Mouse (Mus musculus): Measurements from ENCODE around the gene Adamts20.
A peak's percentile ranks its signal among the peaks of the same experiment; 100 is the strongest.

The Adamts20 gene

GRCm38 (mm10) chr15:94444437-94445136 lies 20.6 kb downstream of the Adamts20 start:
- no peak for DNase-seq (ENCODE audit: low read depth, low spot score)

GRCm38 (mm10) chr15:94444043-94444436 lies 21.2 kb downstream of the Adamts20 start:
- DNase-seq (ENCODE audit: low read depth, low spot score): no peak

GRCm38 (mm10) chr15:94443025-94443424 lies 22.2 kb downstream of the Adamts20 start:
- DNase-seq (ENCODE audit: low read depth, low spot score): peak; percentile 19

- DNase-seq (ENCODE audit: low read depth, low spot score): no peak
These were observed 29.7 kb downstream of the Adamts20 start for GRCm38 (mm10) chr15:94435532-94435931.

- no peak for DNase-seq (ENCODE audit: low read depth, low spot score)
These were observed 34.4 kb downstream of the Adamts20 start for GRCm38 (mm10) chr15:94430681-94431405.

GRCm38 (mm10) chr15:94428726-94429125 lies 36.5 kb downstream of the Adamts20 start:
- DNase-seq (ENCODE audit: low read depth, low spot score): no peak

- no peak for DNase-seq (ENCODE audit: low read depth, low spot score)
These were observed 37.6 kb downstream of the Adamts20 start for GRCm38 (mm10) chr15:94427482-94428214.

GRCm38 (mm10) chr15:94420526-94420925 lies 44.7 kb downstream of the Adamts20 start:
- DNase-seq (ENCODE audit: low read depth, low spot score): no peak

- no peak for DNase-seq (ENCODE audit: low read depth, low spot score)
These were observed 46.1 kb downstream of the Adamts20 start for GRCm38 (mm10) chr15:94419167-94419566.

GRCm38 (mm10) chr15:94418427-94418826 lies 46.8 kb downstream of the Adamts20 start:
- DNase-seq (ENCODE audit: low read depth, low spot score): no peak

- no peak for DNase-seq (ENCODE audit: low read depth, low spot score)
These were observed 47.7 kb downstream of the Adamts20 start for GRCm38 (mm10) chr15:94417216-94418155.

GRCm38 (mm10) chr15:94409832-94410231 lies 55.4 kb downstream of the Adamts20 start:
- peak; percentile 29 for DNase-seq (ENCODE audit: low read depth, low spot score)

GRCm38 (mm10) chr15:94406364-94406763 lies 58.9 kb downstream of the Adamts20 start:
- peak; percentile 43 for DNase-seq (ENCODE audit: low read depth, low spot score)

- DNase-seq (ENCODE audit: low read depth, low spot score): peak; percentile 50
These were observed 61.1 kb downstream of the Adamts20 start for GRCm38 (mm10) chr15:94404071-94404545.

GRCm38 (mm10) chr15:94403461-94404070 lies 61.7 kb downstream of the Adamts20 start:
- peak; percentile 27 for DNase-seq (ENCODE audit: low read depth, low spot score)

GRCm38 (mm10) chr15:94403018-94403417 lies 62.2 kb downstream of the Adamts20 start:
- DNase-seq (ENCODE audit: low read depth, low spot score): peak; percentile 27

GRCm38 (mm10) chr15:94392737-94393136 lies 72.5 kb downstream of the Adamts20 start:
- DNase-seq (ENCODE audit: low read depth, low spot score): no peak

- peak; percentile 28 for DNase-seq (ENCODE audit: low read depth, low spot score)
These were observed 75.1 kb downstream of the Adamts20 start for GRCm38 (mm10) chr15:94390127-94390526.

- peak; percentile 74 for DNase-seq (ENCODE audit: low read depth, low spot score)
These were observed 85.8 kb downstream of the Adamts20 start for GRCm38 (mm10) chr15:94379425-94379824.

GRCm38 (mm10) chr15:94372548-94372947 lies 92.7 kb downstream of the Adamts20 start:
- peak; percentile 8 for DNase-seq (ENCODE audit: low read depth, low spot score)

- DNase-seq (ENCODE audit: low read depth, low spot score): peak; percentile 45
These were observed 116.2 kb downstream of the Adamts20 start for GRCm38 (mm10) chr15:94349052-94349451.
